Mouse (Mus musculus) liver, embryonic 14.5 days (tissue): ENCODE data around the gene Glyatl3. TPM values are rescaled to one million over a fixed set of nuclear protein-coding genes. Genes with fewer than 3 reads are reported as not detected.
A peak's percentile ranks its signal among the peaks of the same experiment; 100 is the strongest.

Experiments used
- ATAC-seq: fragments of 200-750 bp; cut with Nextera tagmentation; 2 replicates; pipeline ENCODE4 v1.8.0; 2017; ENCODE audit warnings: moderate number of reproducible peaks, mild to moderate bottlenecking, moderate library complexity; ENCODE audit not compliant: insufficient read depth
- DNase-seq, 3 experiments: peaks; one replicate each; pipeline ENCODE4 v3.0.0-alpha.2; 2012 to 2013; ENCODE audit warnings: low read depth in 3 of 3, low spot score in 3 of 3
- H3K27ac ChIP-seq: fragments of 300-500 bp; sonication (generic); 2 replicates; pipeline ENCODE4 v1.5.1; 2014; ENCODE audit warnings: moderate library complexity, mild to moderate bottlenecking, control low read depth, inconsistent platforms
- H3K27me3 ChIP-seq: fragments of 300-500 bp; sonication (generic); 2 replicates; pipeline ENCODE4 v1.6.1; 2014; ENCODE audit warnings: mild to moderate bottlenecking, low read length, moderate library complexity; ENCODE audit not compliant: control insufficient read depth, insufficient read depth
- H3K36me3 ChIP-seq: fragments of 300-500 bp; sonication (generic); replicated peaks from 2 replicates; pipeline ENCODE4 v1.6.1; 2014; ENCODE audit warnings: low read depth; ENCODE audit not compliant: control insufficient read depth, insufficient read depth
- H3K4me1 ChIP-seq, 2 experiments: fragments of 200-500 bp in 1 of 2; fragments of 300-500 bp in 1 of 2; sonication (generic) in 1 of 2; replicated peaks; 2 replicates each; pipeline ENCODE4 v1.6.1; 2012 to 2014; ENCODE audit warnings: antibody characterized with exemption in 1 of 2, inconsistent platforms in 1 of 2, low read length in 1 of 2; ENCODE audit not compliant: control insufficient read depth in 2 of 2, insufficient read depth in 2 of 2
- H3K4me2 ChIP-seq: fragments of 300-500 bp; sonication (generic); 2 replicates; pipeline ENCODE4 v1.6.1; 2014; ENCODE audit warnings: low read depth, mild to moderate bottlenecking, control low read depth, moderate library complexity
- H3K4me3 ChIP-seq, 2 experiments: fragments of 200-500 bp in 1 of 2; fragments of 300-500 bp in 1 of 2; sonication (generic) in 1 of 2; 2 replicates each; pipeline ENCODE4 v1.5.1; 2012 to 2014; ENCODE audit warnings: low read depth in 2 of 2, low read length in 2 of 2, mild to moderate bottlenecking in 2 of 2, control low read depth in 1 of 2, inconsistent platforms in 1 of 2, moderate library complexity in 1 of 2; ENCODE audit not compliant: insufficient read depth in 1 of 2
- H3K9ac ChIP-seq: fragments of 300-500 bp; sonication (generic); replicated peaks from 2 replicates; pipeline ENCODE4 v1.6.1; 2014; ENCODE audit warnings: mild to moderate bottlenecking, control low read depth, moderate library complexity
- H3K9me3 ChIP-seq: fragments of 300-500 bp; sonication (generic); 2 replicates; pipeline ENCODE4 v1.6.1; 2016; ENCODE audit warnings: low read length, mixed read lengths; ENCODE audit not compliant: control insufficient read depth
- CTCF ChIP-seq: IDR thresholded peaks from 2 replicates; pipeline ENCODE4 v1.5.1; 2016; ENCODE audit warnings: antibody characterized with exemption, low read depth, control low read depth
- EP300 ChIP-seq: IDR thresholded peaks from 2 replicates; pipeline ENCODE4 v1.6.1; 2016; ENCODE audit warnings: antibody characterized with exemption, low read depth
- WGBS: fragments of 180-500 bp; shearing (Covaris S2); extraction: QIAGEN DNeasy Blood & Tissue Kit; methylation state at CpG from one replicate; pipeline ENCODE4 v1.1.7; 2014; ENCODE audit not compliant: insufficient replicate concordance; 5-methylcytosine and 5-hydroxymethylcytosine counted together
- polyA plus RNA-seq, 2 experiments: library from polyadenylated mRNA; depleted of rRNA in 1 of 2; stranded (reverse) in 1 of 2; unstranded in 1 of 2; fragments of >200 nt; fragmentation: Nextera tagmentation in 1 of 2; extraction: Ambion mirVana in 1 of 2; gene quantifications; 2 replicates each; pipeline versions ENCODE4 v1.2.1 to v1.2.3; 2012 to 2014

The Glyatl3 gene
- polyA plus RNA-seq, 2 experiments = 0.15 TPM; not detected in 1

GRCm38 (mm10) chr17:40868952-40869747 is 45.0 kb downstream of the Glyatl3 start:
- H3K27ac ChIP-seq = no peak overlapping the region
- TF ChIP-seq EP300 = no peak
- TF ChIP-seq CTCF = no peak
- peaks cover 0 to 2% of the 10 kb centered on the region in 2 experiments; a peak in 2 of 4 replicates for H3K4me1 ChIP-seq
- peak overlapping the region; percentile 15; the same call in 1 of the 2 replicates for H3K4me2 ChIP-seq
- WGBS = 10% methylated on average over 10 of the region's 10 CpGs
- no peak overlapping the region for H3K9ac ChIP-seq
- DNase-seq (no peak), ATAC-seq (no peak)
- H3K27me3 ChIP-seq = no peaks in the 10 kb centered on the region
- no peaks in the 10 kb centered on the region for H3K9me3 ChIP-seq
- no peak overlapping the region for H3K4me3 ChIP-seq
- no peaks in the 10 kb centered on the region for H3K36me3 ChIP-seq

- DNase-seq (no peak), ATAC-seq (no peak)
- TF ChIP-seq CTCF = no peak
- Histone ChIP-seq H3K36me3 (no peaks in the 10 kb centered on the region), H3K4me1 (no peaks in the 10 kb centered on the region), H3K27ac (no peak overlapping the region), H3K4me3 (no peak overlapping the region), H3K27me3 (no peaks in the 10 kb centered on the region), H3K9me3 (no peaks in the 10 kb centered on the region), H3K9ac (no peak overlapping the region), H3K4me2 (no peak overlapping the region)
Observed at GRCm38 (mm10) chr17:40855065-40855464, 59.1 kb downstream of the Glyatl3 start.

Other genes starting within 250 kb of the Glyatl3 start
- not detected in 2 replicates for gene Esp1, start 187.2 kb downstream of the Glyatl3 start, polyA plus RNA-seq (2012; rRNA removed)
- gene Esp1, start 187.2 kb downstream of the Glyatl3 start, polyA plus RNA-seq (2014; fragmentation: Nextera tagmentation; extraction: Ambion mirVana) = not detected in 2 replicates
- 0.11 and 0.22 TPM in 2 replicates for gene Crisp2, start 107.3 kb downstream of the Glyatl3 start, polyA plus RNA-seq (2012; rRNA removed)
- gene Crisp2, start 107.3 kb downstream of the Glyatl3 start, polyA plus RNA-seq (2014; fragmentation: Nextera tagmentation; extraction: Ambion mirVana) = 0.29 and 0.43 TPM in 2 replicates
- 132 and 143 TPM in 2 replicates for gene Rhag, start 103.2 kb downstream of the Glyatl3 start, polyA plus RNA-seq (2012; rRNA removed)
- 209 and 210 TPM in 2 replicates for gene Rhag, start 103.2 kb downstream of the Glyatl3 start, polyA plus RNA-seq (2014; fragmentation: Nextera tagmentation; extraction: Ambion mirVana)
- gene 9130008F23Rik, start 33.8 kb downstream of the Glyatl3 start, polyA plus RNA-seq (2012; rRNA removed) = 0.28 and 0.55 TPM in 2 replicates
- 0.08 and 0.48 TPM in 2 replicates for gene 9130008F23Rik, start 33.8 kb downstream of the Glyatl3 start, polyA plus RNA-seq (2014; fragmentation: Nextera tagmentation; extraction: Ambion mirVana)
- gene Mut, start 20.3 kb upstream of the Glyatl3 start, polyA plus RNA-seq (2012; rRNA removed) = 10.1 and 12.9 TPM in 2 replicates
- gene Mut, start 20.3 kb upstream of the Glyatl3 start, polyA plus RNA-seq (2014; fragmentation: Nextera tagmentation; extraction: Ambion mirVana) = 26.9 and 30.5 TPM in 2 replicates
- 8.0 and 14.8 TPM in 2 replicates for gene Cenpq, start 20.7 kb upstream of the Glyatl3 start, polyA plus RNA-seq (2012; rRNA removed)
- 27.2 and 29.1 TPM in 2 replicates for gene Cenpq, start 20.7 kb upstream of the Glyatl3 start, polyA plus RNA-seq (2014; fragmentation: Nextera tagmentation; extraction: Ambion mirVana)